Mouse (Mus musculus) gastrocnemius, adult 8-10 months (tissue): ENCODE results near the gene Smcp. TPM values are rescaled to one million over a fixed set of nuclear protein-coding genes. Genes with fewer than 3 reads are reported as not detected.

Experiments used
- DNase-seq, 2 experiments: peaks; one replicate each; pipeline ENCODE4 v3.0.0; 2022; ENCODE audit warnings: low spot score in 2 of 2
- total RNA-seq, 4 experiments: library from RNA; stranded (reverse); gene quantifications; 2 replicates each; pipeline ENCODE4 v1.2.4; 2022

Smcp gene
- total RNA-seq = not detected

GRCm38 (mm10) chr3:92588858-92589257 lies at the start of gene Smcp:
Gene Smcp, minus strand, starts transcription at chr3:92588997.
- no peak for DNase-seq

GRCm38 (mm10) chr3:92638653-92638991 lies 49.8 kb upstream of the Smcp start:
- DNase-seq = no peak

GRCm38 (mm10) chr3:92637745-92638652 lies 49.2 kb upstream of the Smcp start:
- DNase-seq = no peak

- no peak for DNase-seq
Measured at GRCm38 (mm10) chr3:92621560-92621959, 32.8 kb upstream of the Smcp start, which contains the start of gene Lce6a. Gene Lce6a, minus strand, starts transcription at chr3:92621660.

- no peak for DNase-seq
Measured at GRCm38 (mm10) chr3:92609804-92610203, 21.0 kb upstream of the Smcp start.

- DNase-seq = no peak
Measured at GRCm38 (mm10) chr3:92607392-92607791, 18.6 kb upstream of the Smcp start, which contains the start of gene 2210017I01Rik. Gene 2210017I01Rik, minus strand, starts transcription at chr3:92607492.

GRCm38 (mm10) chr3:92602169-92602568 lies 13.4 kb upstream of the Smcp start:
- no peak for DNase-seq

- no peak for DNase-seq
Measured at GRCm38 (mm10) chr3:92600456-92600855, 11.7 kb upstream of the Smcp start.

GRCm38 (mm10) chr3:92599973-92600372 lies 11.2 kb upstream of the Smcp start:
- no peak for DNase-seq

GRCm38 (mm10) chr3:92598429-92598828 lies 9.6 kb upstream of the Smcp start:
- no peak for DNase-seq

GRCm38 (mm10) chr3:92587190-92587589 lies 1.6 kb downstream of the Smcp start:
- no peak for DNase-seq

GRCm38 (mm10) chr3:92585055-92585454 lies 3.7 kb downstream of the Smcp start:
- no peak for DNase-seq

- DNase-seq = no peak
Measured at GRCm38 (mm10) chr3:92583164-92583826, 5.5 kb downstream of the Smcp start.

GRCm38 (mm10) chr3:92579508-92579907 lies 9.3 kb downstream of the Smcp start:
- no peak for DNase-seq

- no peak for DNase-seq
Measured at GRCm38 (mm10) chr3:92578652-92579413, 10.0 kb downstream of the Smcp start.

- no peak for DNase-seq
Measured at GRCm38 (mm10) chr3:92573449-92574041, 15.3 kb downstream of the Smcp start, which contains the start of gene Ivl. Gene Ivl, minus strand, starts transcription at chr3:92573735.

- DNase-seq = no peak
Measured at GRCm38 (mm10) chr3:92572514-92573155, 16.2 kb downstream of the Smcp start.

GRCm38 (mm10) chr3:92568752-92569151 lies 20.0 kb downstream of the Smcp start:
- no peak for DNase-seq

GRCm38 (mm10) chr3:92565418-92565817 lies 23.4 kb downstream of the Smcp start:
- DNase-seq = no peak

- no peak for DNase-seq
Measured at GRCm38 (mm10) chr3:92534411-92534810, 54.4 kb downstream of the Smcp start, which contains the start of gene 2310046K23Rik. Gene 2310046K23Rik, minus strand, starts transcription at chr3:92534511.
